Mouse (Mus musculus) erythroblast, embryonic 14.5 days (primary cell): ENCODE data around the gene 4930519P11Rik.

ENCODE experiments used
- GATA1 ChIP-seq: IDR thresholded peaks from 2 replicates; pipeline ENCODE4 v1.6.1; 2012; ENCODE audit warnings: low read length, inconsistent platforms, mixed read lengths
- TAL1 ChIP-seq: IDR thresholded peaks from 3 replicates; pipeline ENCODE4 v1.6.1; 2012; ENCODE audit warnings: low read length, inconsistent platforms, mixed read lengths

GRCm38 (mm10) chr2:154641176-154641575, 27.9 kb upstream of the 4930519P11Rik start:
- no peak for TF ChIP-seq GATA1
- TF ChIP-seq TAL1, result no peak
